In genomic region chr9:78965226-78965950, GRCm38 (mm10) we compare ENCODE assay signal across 14 mouse cellular contexts.
A peak's percentile ranks its signal among the peaks of the same experiment; 100 is the strongest.
DNase-seq lines count a peak whose midpoint lies in the region; ATAC-seq and TF ChIP-seq lines count a peak whose summit lies in the region.
"Had no signal": no experiment of that assay in that cellular context is flagged by ENCODE, and none has a peak within 500 bp of the region (broad histone marks: within the 10 kb centered on the region; RNA-seq: fewer than 3 reads in every experiment).

No protein-coding gene starts in this region.

- H3K27ac ChIP-seq in midbrain, postnatal 0 days (ENCODE audit: low read depth, low read length) = no peak overlapping the region
- H3K27ac ChIP-seq in midbrain, embryonic 10.5 days (replicated peaks) = no peak overlapping the region
- no peak overlapping the region for H3K27ac ChIP-seq in heart, embryonic 10.5 days
- H3K27ac ChIP-seq: hindbrain, embryonic 14.5 days; midbrain, embryonic 15.5 days had no signal

- peak; percentile 17; the same call in 1 of the 2 replicates for TF ChIP-seq CTCF in midbrain, postnatal 0 days (IDR thresholded peaks at IDR 0.05)

- H3K4me1 ChIP-seq in midbrain, postnatal 0 days (ENCODE audit: insufficient read depth, low read length) = no peaks in the 10 kb centered on the region
- peaks cover 4% of the 10 kb centered on the region for H3K4me1 ChIP-seq in midbrain, embryonic 10.5 days
- no peaks in the 10 kb centered on the region for H3K4me1 ChIP-seq in heart, embryonic 10.5 days
- H3K4me1 ChIP-seq: midbrain, embryonic 15.5 days had no signal

- DNase-seq in embryo, embryonic 10.5 days (ENCODE audit: low spot score) = peak; percentile 30
- no peak for DNase-seq in embryo, embryonic 9.5 days (ENCODE audit: extremely low spot score)
- peak; percentile 3 for DNase-seq in midbrain, postnatal 0 days (ENCODE audit: low spot score)
- no peak for DNase-seq in midbrain, embryonic 10.5 days (ENCODE audit: low spot score)
- DNase-seq in hindlimb bud, embryonic 11.5 days (ENCODE audit: extremely low spot score, low read depth, low spot score) = peak; percentile 3
- DNase-seq in thymus, postnatal 36 days = no peak
- no peak for DNase-seq in natural killer cell, adult 2 months (ENCODE audit: low spot score in 2 of 2)
- DNase-seq in heart, embryonic 10.5 days (ENCODE audit: low spot score) = no peak
- DNase-seq: adrenal gland, adult 2 months; layer of hippocampus, adult 9-11 months; lung, postnatal 36 days; right cerebral cortex, adult 18-20 months had no signal

- no peaks in the 10 kb centered on the region for H3K36me3 ChIP-seq in midbrain, postnatal 0 days (ENCODE audit: insufficient read depth, low read length)
- no peaks in the 10 kb centered on the region for H3K36me3 ChIP-seq in midbrain, embryonic 10.5 days
- no peaks in the 10 kb centered on the region for H3K36me3 ChIP-seq in heart, embryonic 10.5 days
- H3K36me3 ChIP-seq: midbrain, embryonic 15.5 days had no signal

- H3K4me2 ChIP-seq in midbrain, postnatal 0 days (ENCODE audit: low read depth, low read length, poor library complexity, severe bottlenecking) = no peak overlapping the region
- H3K4me2 ChIP-seq: hindbrain, embryonic 14.5 days; midbrain, embryonic 15.5 days had no signal

- no peak overlapping the region for H3K9ac ChIP-seq in midbrain, postnatal 0 days (replicated peaks; ENCODE audit: low read length, poor library complexity, severe bottlenecking)
- H3K9ac ChIP-seq: hindbrain, embryonic 14.5 days; midbrain, embryonic 15.5 days had no signal

- ATAC-seq in midbrain, postnatal 0 days (ENCODE audit: low FRiP score) = no peak
- ATAC-seq: midbrain, embryonic 15.5 days had no signal

- WGBS in midbrain, postnatal 0 days = 73% methylated on average over 14 of the region's 14 CpGs
- WGBS in midbrain, embryonic 10.5 days = 78% methylated on average over 14 of the region's 14 CpGs
- 76% methylated on average over 14 of the region's 14 CpGs for WGBS in heart, embryonic 10.5 days

- no peak overlapping the region for H3K4me3 ChIP-seq in midbrain, postnatal 0 days (ENCODE audit: low read depth, low read length)
- H3K4me3 ChIP-seq in midbrain, embryonic 10.5 days = no peak overlapping the region
- no peak overlapping the region for H3K4me3 ChIP-seq in heart, embryonic 10.5 days
- H3K4me3 ChIP-seq: midbrain, embryonic 15.5 days had no signal

- no peaks in the 10 kb centered on the region for H3K9me3 ChIP-seq in midbrain, postnatal 0 days (ENCODE audit: low read length)
- H3K9me3 ChIP-seq in midbrain, embryonic 10.5 days (replicated peaks) = no peaks in the 10 kb centered on the region
- H3K9me3 ChIP-seq in heart, embryonic 10.5 days = no peaks in the 10 kb centered on the region
- H3K9me3 ChIP-seq: midbrain, embryonic 15.5 days had no signal

- no peaks in the 10 kb centered on the region for H3K27me3 ChIP-seq in midbrain, postnatal 0 days (ENCODE audit: insufficient read depth, low read length)
- H3K27me3 ChIP-seq in midbrain, embryonic 10.5 days (ENCODE audit: low read depth, poor library complexity, severe bottlenecking) = no peaks in the 10 kb centered on the region
- H3K27me3 ChIP-seq in heart, embryonic 10.5 days (ENCODE audit: insufficient read depth, poor library complexity, severe bottlenecking) = no peaks in the 10 kb centered on the region
- H3K27me3 ChIP-seq: midbrain, embryonic 15.5 days had no signal

Comparison
In these comparisons a context has a peak if more than half of its experiments do, and no peak if none do; other contexts are left out.
1. DNase-seq: peak in embryo, embryonic 10.5 days (single experiment), midbrain, postnatal 0 days (single experiment) and hindlimb bud, embryonic 11.5 days (single experiment); none in embryo, embryonic 9.5 days (single experiment), midbrain, embryonic 10.5 days (single experiment), thymus, postnatal 36 days (0 of 2), natural killer cell, adult 2 months (0 of 2) and heart, embryonic 10.5 days (single experiment).